Mouse (Mus musculus) midbrain, postnatal 0 days (tissue): ENCODE data around the gene Flnb. TPM values are rescaled to one million over a fixed set of nuclear protein-coding genes. Genes with fewer than 3 reads are reported as not detected.
A peak's percentile ranks its signal among the peaks of the same experiment; 100 is the strongest.

Experiments used
- ATAC-seq: fragments of 200-750 bp; cut with Nextera tagmentation; 2 replicates; pipeline ENCODE4 v1.8.0; 2017; ENCODE audit warnings: moderate number of reproducible peaks, mild to moderate bottlenecking, moderate TSS enrichment, moderate library complexity; ENCODE audit not compliant: low FRiP score
- DNase-seq: peaks from one replicate; pipeline ENCODE4 v3.0.0-alpha.2; 2015; ENCODE audit warnings: low spot score
- H3K27ac ChIP-seq: fragments of 300-500 bp; sonication (generic); 2 replicates; pipeline ENCODE4 v1.5.1; 2014; ENCODE audit warnings: low read depth, mild to moderate bottlenecking, low read length, mixed read lengths
- H3K27me3 ChIP-seq: fragments of 300-500 bp; sonication (generic); 2 replicates; pipeline ENCODE4 v1.6.1; 2014; ENCODE audit warnings: low read length, control low read depth, mixed read lengths; ENCODE audit not compliant: insufficient read depth
- H3K36me3 ChIP-seq: fragments of 300-500 bp; sonication (generic); 2 replicates; pipeline ENCODE4 v1.6.1; 2014; ENCODE audit warnings: low read length, control low read depth, mixed read lengths; ENCODE audit not compliant: insufficient read depth
- H3K4me1 ChIP-seq: fragments of 300-500 bp; sonication (generic); 2 replicates; pipeline ENCODE4 v1.6.1; 2014; ENCODE audit warnings: mild to moderate bottlenecking, control low read depth, antibody characterized with exemption, low read length, mixed read lengths; ENCODE audit not compliant: insufficient read depth
- H3K4me2 ChIP-seq: fragments of 300-500 bp; sonication (generic); 2 replicates; pipeline ENCODE4 v1.6.1; 2014; ENCODE audit warnings: low read depth, mild to moderate bottlenecking, low read length, mixed read lengths; ENCODE audit not compliant: poor library complexity, severe bottlenecking
- H3K4me3 ChIP-seq: fragments of 300-500 bp; sonication (generic); 2 replicates; pipeline ENCODE4 v1.5.1; 2014; ENCODE audit warnings: low read depth, mild to moderate bottlenecking, low read length, moderate library complexity
- H3K9ac ChIP-seq: fragments of 300-500 bp; sonication (generic); replicated peaks from 2 replicates; pipeline ENCODE4 v1.6.1; 2014; ENCODE audit warnings: mild to moderate bottlenecking, low read length, moderate library complexity, mixed read lengths; ENCODE audit not compliant: poor library complexity, severe bottlenecking
- H3K9me3 ChIP-seq: fragments of 300-500 bp; sonication (generic); 2 replicates; pipeline ENCODE4 v1.6.1; 2016; ENCODE audit warnings: low read length, control low read depth
- CTCF ChIP-seq: IDR thresholded peaks from 2 replicates; pipeline ENCODE4 v1.5.1; 2016; ENCODE audit warnings: antibody characterized with exemption, mild to moderate bottlenecking
- WGBS: fragments of 180-500 bp; shearing (Covaris S2); extraction: QIAGEN DNeasy Blood & Tissue Kit; methylation state at CpG from one replicate; pipeline ENCODE4 v1.1.7; 2014; 5-methylcytosine and 5-hydroxymethylcytosine counted together
- polyA plus RNA-seq: library from polyadenylated mRNA; unstranded; fragments of >200 nt; fragmentation: Nextera tagmentation; extraction: Ambion mirVana; gene quantifications from 2 replicates; pipeline ENCODE4 v1.2.1, GENCODE M21; 2015
- total RNA-seq: library from RNA; depleted of rRNA; stranded (reverse); fragments of >200 nt; gene quantifications from 2 replicates; pipeline ENCODE4 v1.2.3, GENCODE M21; 2014

The Flnb gene
- total and polyA plus RNA-seq, 2 experiments from 2014 or later, result 3.5 to 23.7 TPM

DNA sequence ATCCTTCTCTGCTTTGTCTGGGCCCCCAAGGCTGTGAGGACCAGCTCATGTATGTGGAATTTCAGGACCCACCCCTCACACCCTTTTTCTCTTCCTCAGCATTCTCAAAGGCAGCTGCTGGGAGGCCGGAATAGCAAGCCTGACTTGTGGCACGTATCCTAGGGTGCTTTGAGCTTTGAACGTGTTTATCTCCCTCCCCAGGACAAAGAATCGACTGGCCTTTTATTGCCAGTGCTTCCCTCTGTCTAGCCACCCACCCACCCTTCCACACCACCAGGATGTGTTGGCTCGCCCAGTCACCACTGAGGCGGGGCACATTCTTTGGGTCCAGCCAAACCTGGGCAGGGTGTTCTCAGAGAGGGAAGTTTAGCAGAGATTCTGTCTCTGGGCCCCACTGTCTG is 136.3 kb downstream of the Flnb start:
- H3K9ac ChIP-seq, result no peak overlapping the region
- TF ChIP-seq CTCF, result no peak
- no peaks in the 10 kb centered on the region for H3K4me1 ChIP-seq
- H3K9me3 ChIP-seq, result no peaks in the 10 kb centered on the region
- peaks cover 21% of the 10 kb centered on the region for H3K36me3 ChIP-seq
- H3K4me2 ChIP-seq, result no peak overlapping the region
- no peak overlapping the region for H3K4me3 ChIP-seq
- H3K27me3 ChIP-seq, result no peaks in the 10 kb centered on the region
- no peak for ATAC-seq
- 40% methylated on average over 6 of the region's 6 CpGs for WGBS
- no peak overlapping the region for H3K27ac ChIP-seq
- DNase-seq, result no peak

DNA sequence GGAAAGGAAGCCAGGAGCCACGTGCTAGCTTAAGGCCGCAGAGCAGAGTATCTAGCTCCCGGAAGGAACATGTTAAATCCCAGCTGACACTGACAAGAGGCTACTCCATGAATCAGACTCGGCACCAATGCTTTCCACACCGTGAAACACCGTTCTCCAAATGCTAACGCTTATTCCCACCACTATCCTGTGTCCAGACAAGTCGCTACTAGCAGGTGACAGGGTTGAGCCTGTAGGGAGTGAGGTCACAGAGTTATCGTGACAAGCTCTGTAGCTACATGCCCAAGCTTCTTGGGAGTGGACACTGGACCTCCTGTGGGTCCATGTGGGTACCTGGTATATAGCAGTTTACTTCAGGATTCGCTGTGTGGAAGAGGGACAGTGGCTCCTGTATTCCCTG is 138.7 kb downstream of the Flnb start:
- no peak overlapping the region for H3K27ac ChIP-seq
- no peak overlapping the region for H3K9ac ChIP-seq
- no peak for ATAC-seq
- WGBS, result 77% methylated on average over 10 of the region's 10 CpGs
- H3K9me3 ChIP-seq, result no peaks in the 10 kb centered on the region
- H3K4me1 ChIP-seq, result no peaks in the 10 kb centered on the region
- H3K4me3 ChIP-seq, result no peak overlapping the region
- no peaks in the 10 kb centered on the region for H3K27me3 ChIP-seq
- DNase-seq, result no peak
- no peak overlapping the region for H3K4me2 ChIP-seq
- H3K36me3 ChIP-seq, result 0 out of 2 replicates have a peak, but pooled peaks cover 3% of the 10 kb centered on the region
- no peak for TF ChIP-seq CTCF

DNA sequence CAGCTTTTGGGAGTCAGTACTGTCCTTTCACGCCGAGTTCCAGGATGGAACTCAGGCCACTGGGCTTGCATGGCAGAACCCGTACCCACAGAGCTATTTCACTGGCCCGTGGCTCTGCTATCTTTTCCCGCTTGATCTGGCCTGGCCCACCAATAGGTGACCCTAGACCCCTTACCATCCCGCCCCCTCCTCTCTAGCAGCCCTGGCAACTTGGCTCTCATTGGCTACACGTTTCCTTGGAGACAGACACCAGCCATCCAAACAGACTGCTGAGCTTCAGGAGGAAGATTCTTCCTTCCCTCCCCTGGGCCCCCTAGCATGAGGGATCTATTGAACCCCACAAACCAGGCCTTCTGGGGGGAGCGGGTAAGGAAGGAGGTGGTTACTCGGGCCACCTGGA is 139.3 kb downstream of the Flnb start, which contains the start of gene Gm45521:
TSS of gene Gm45521 (plus strand) at position 240 of the 400 bp plus-strand sequence.
- Histone ChIP-seq H3K4me2 (no peak within 1 kb of the TSS), H3K36me3 (no peaks in the 10 kb centered on the region), H3K9me3 (no peaks in the 10 kb centered on the region), H3K27me3 (no peaks in the 10 kb centered on the region), H3K4me3 (no peak within 1 kb of the TSS), H3K27ac (no peak within 1 kb of the TSS; the same call in 1 of the 2 replicates), H3K9ac (no peak within 1 kb of the TSS), H3K4me1 (no peaks in the 10 kb centered on the region)
- ATAC-seq (peak; percentile 59), DNase-seq (peak; percentile 43)
- TF ChIP-seq CTCF, result no peak
- 50% methylated on average over 9 of the region's 9 CpGs for WGBS

DNA sequence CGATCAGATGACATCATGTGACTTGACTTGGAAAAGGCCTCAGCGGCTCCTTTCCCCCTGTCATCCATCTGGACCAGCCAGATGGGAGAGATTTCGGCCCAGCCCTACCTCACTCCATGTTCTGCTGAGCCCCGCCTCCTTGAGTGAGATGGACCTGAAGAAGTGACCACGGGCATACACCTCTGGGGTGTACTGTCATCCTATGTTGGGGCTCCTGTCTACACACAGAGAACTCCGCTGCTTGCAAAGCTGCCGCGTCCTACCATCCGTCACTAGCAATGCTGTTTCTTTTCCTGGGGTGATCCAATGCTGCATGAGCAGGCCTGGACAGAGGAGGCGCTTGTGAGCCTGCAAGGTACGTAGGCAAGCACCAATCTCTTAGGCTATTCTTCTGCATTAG is 142.9 kb downstream of the Flnb start:
- peak; percentile 68 for TF ChIP-seq CTCF

DNA sequence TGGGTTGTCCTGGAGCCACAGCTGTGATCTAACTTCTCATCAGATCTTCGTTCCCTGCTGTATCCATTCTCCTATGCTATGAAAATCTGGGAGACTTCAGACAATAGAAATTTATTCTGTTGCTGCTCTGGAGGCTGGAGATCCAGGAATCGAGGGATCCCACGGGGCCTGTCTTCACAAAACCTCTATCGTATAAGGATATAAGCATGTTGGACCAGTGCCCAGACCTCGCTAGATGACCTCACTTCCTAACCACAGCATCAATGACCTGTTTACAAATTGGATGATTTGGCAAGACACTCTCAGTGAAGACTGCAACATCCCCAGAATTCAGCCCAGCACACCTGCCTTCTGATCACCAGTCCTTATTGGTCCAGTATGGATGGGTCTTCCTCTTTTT is 144.0 kb downstream of the Flnb start:
- WGBS, result 53% methylated on average over 5 of the region's 5 CpGs
- H3K27me3 ChIP-seq, result no peaks in the 10 kb centered on the region
- H3K27ac ChIP-seq, result no peak overlapping the region
- H3K9ac ChIP-seq, result no peak overlapping the region
- H3K4me1 ChIP-seq, result no peaks in the 10 kb centered on the region
- no peaks in the 10 kb centered on the region for H3K36me3 ChIP-seq
- DNase-seq (peak; percentile 21), ATAC-seq (no peak)
- no peak for TF ChIP-seq CTCF
- H3K4me3 ChIP-seq, result no peak overlapping the region
- no peak overlapping the region for H3K4me2 ChIP-seq
- no peaks in the 10 kb centered on the region for H3K9me3 ChIP-seq

More for the DNA sequence above, 142.9 kb downstream of the Flnb start:
- no peak overlapping the region for H3K27ac ChIP-seq
- no peaks in the 10 kb centered on the region for H3K27me3 ChIP-seq
- no peaks in the 10 kb centered on the region for H3K4me1 ChIP-seq
- H3K36me3 ChIP-seq, result no peaks in the 10 kb centered on the region
- no peak overlapping the region for H3K9ac ChIP-seq
- H3K9me3 ChIP-seq, result no peaks in the 10 kb centered on the region
- peak; percentile 47 for DNase-seq
- ATAC-seq, result peak; percentile 53
- no peak overlapping the region for H3K4me3 ChIP-seq
- H3K4me2 ChIP-seq, result no peak overlapping the region
- 59% methylated on average over 11 of the region's 11 CpGs for WGBS

DNA sequence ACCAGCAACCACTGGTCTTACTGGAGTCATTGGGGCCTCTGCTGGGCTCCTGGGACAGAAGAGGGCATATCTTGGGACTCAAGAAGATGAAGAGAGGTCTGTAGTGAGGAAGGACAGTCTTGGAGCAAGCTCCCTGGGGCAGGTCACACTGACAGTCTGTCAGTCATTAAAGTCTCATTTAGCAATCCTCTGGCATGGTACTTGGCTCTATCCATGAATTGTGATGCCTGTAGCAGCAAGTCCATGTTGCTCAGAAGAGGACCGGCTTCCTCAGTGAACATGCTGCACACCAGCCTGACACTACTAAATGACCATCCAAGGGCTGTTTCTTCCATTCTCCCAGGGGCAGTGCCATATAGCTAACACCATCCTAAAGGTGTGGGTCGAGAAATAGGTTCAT is 144.9 kb downstream of the Flnb start:
- WGBS, result 82% methylated on average over 2 of the region's 2 CpGs
- DNase-seq (no peak), ATAC-seq (no peak)
- Histone ChIP-seq H3K27me3 (no peaks in the 10 kb centered on the region), H3K4me3 (no peak overlapping the region), H3K9ac (no peak overlapping the region), H3K9me3 (no peaks in the 10 kb centered on the region), H3K4me2 (no peak overlapping the region), H3K4me1 (no peaks in the 10 kb centered on the region), H3K27ac (no peak overlapping the region), H3K36me3 (no peaks in the 10 kb centered on the region)
- no peak for TF ChIP-seq CTCF
